Mouse (Mus musculus) liver, adult 2 months (tissue): ENCODE results near the gene Pccb.

ENCODE experiments used
- CTCF ChIP-seq: fragments of 200-500 bp; IDR thresholded peaks from 2 replicates; pipeline ENCODE4 v1.5.1; 2011; ENCODE audit warnings: low read depth, low read length, control low read depth
- POLR2A ChIP-seq: fragments of 200-500 bp; IDR thresholded peaks from 2 replicates; pipeline ENCODE4 v1.6.1; 2011; ENCODE audit warnings: low read length, control low read depth; ENCODE audit not compliant: insufficient read depth; ENCODE audit errors: extremely low read depth

GRCm38 (mm10) chr9:101012433-101012832 lies 22.3 kb downstream of the Pccb start:
- no peak for TF ChIP-seq CTCF
- TF ChIP-seq POLR2A: no peak
